Mouse (Mus musculus): ENCODE data around the gene Traf7. TPM values are rescaled to one million over a fixed set of nuclear protein-coding genes. Genes with fewer than 3 reads are reported as not detected.

Gene Traf7
- total and polyA plus RNA-seq, 3 experiments, result 41.9 to 93.4 (median 46.5) TPM

DNA sequence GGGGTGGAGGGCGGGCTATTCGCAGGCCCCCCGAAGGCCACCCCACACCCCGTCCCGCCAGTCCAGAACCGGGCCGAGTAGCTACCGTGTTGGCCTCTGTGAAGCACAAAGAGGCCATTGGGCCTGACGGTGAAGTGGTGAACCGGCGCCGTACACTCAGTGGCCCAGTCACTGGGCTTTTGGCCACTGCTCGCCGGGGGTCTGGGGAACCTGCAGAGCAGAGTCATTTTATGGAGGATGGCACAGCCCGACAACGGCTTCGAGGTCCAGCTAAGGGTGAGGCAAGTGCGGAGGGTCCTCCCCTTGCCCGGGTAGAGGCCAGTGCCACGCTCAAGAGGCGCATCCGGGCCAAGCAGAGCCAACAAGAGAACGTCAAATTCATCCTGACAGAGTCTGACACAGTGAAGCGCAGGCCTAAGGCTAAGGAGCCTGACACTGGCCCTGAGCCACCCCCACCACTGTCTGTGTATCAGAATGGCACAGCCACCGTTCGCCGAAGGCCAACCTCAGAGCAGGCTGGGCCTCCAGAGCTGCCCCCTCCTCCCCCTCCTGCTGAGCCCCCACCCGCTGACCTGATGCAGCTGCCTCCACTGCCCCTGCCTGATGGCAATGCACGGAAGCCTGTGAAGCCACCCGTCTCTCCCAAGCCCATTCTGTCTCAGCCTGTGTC lies 22.3 kb downstream of the Traf7 start:
- Histone ChIP-seq H3K27ac (no peak overlapping the region), H3K9ac (ENCODE audit: low read depth, low read length) (no peak overlapping the region), H3K36me3 (ENCODE audit: control insufficient read depth, insufficient read depth, low read length) (no peaks in the 10 kb centered on the region), H3K27me3 (ENCODE audit: control insufficient read depth, insufficient read depth, low read length) (no peaks in the 10 kb centered on the region), H3K79me2 (replicated peaks; ENCODE audit: control insufficient read depth, insufficient read depth, low read length) (no peaks in the 10 kb centered on the region), H3K4me1 (ENCODE audit: control insufficient read depth, insufficient read depth, low read length) (no peaks in the 10 kb centered on the region), H3K4me3 (no peak overlapping the region)
- intact Hi-C loops (cut with DNase I), result no loop called here
- 93% methylated on average over 30 of the region's 30 CpGs for WGBS
- DNase-seq, result no peak
- TF ChIP-seq POLR2A (IDR thresholded peaks at IDR 0.05; ENCODE audit: insufficient read depth, low read depth, low read length) (no peak), EP300 (IDR thresholded peaks at IDR 0.05; ENCODE audit: insufficient read depth, low read depth, low read length) (no peak), CTCF (IDR thresholded peaks at IDR 0.05) (no peak)

DNA sequence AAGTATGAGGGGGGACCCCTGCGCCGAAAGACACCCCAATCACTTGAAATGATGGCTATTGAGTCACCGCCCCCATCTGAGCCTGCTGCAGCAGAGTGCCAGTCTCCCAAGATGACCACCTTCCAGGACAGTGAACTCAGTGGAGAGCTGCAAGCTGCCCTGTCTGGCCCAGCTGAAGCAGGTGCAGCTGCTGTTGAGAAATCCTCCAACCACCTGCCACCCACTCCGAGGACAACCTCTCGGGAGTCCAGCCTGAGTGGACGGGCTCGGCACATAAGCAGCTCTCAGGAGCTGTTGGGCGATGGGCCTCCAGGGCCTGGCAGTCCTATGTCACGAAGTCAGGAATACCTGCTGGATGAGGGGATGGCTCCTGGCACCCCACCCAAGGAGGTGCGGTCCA lies 23.7 kb downstream of the Traf7 start:
- DNase-seq, result no peak
- Histone ChIP-seq H3K79me2 (replicated peaks; ENCODE audit: control insufficient read depth, insufficient read depth, low read length) (no peaks in the 10 kb centered on the region), H3K27ac (no peak overlapping the region), H3K27me3 (ENCODE audit: control insufficient read depth, insufficient read depth, low read length) (no peaks in the 10 kb centered on the region), H3K4me1 (ENCODE audit: control insufficient read depth, insufficient read depth, low read length) (no peaks in the 10 kb centered on the region), H3K9ac (ENCODE audit: low read depth, low read length) (no peak overlapping the region), H3K4me3 (no peak overlapping the region), H3K36me3 (ENCODE audit: control insufficient read depth, insufficient read depth, low read length) (no peaks in the 10 kb centered on the region)
- intact Hi-C loops (cut with DNase I), result no loop called here
- TF ChIP-seq CTCF (IDR thresholded peaks at IDR 0.05) (no peak), POLR2A (IDR thresholded peaks at IDR 0.05; ENCODE audit: insufficient read depth, low read depth, low read length) (no peak), EP300 (IDR thresholded peaks at IDR 0.05; ENCODE audit: insufficient read depth, low read depth, low read length) (no peak)
- WGBS, result 93% methylated on average over 10 of the region's 10 CpGs

DNA sequence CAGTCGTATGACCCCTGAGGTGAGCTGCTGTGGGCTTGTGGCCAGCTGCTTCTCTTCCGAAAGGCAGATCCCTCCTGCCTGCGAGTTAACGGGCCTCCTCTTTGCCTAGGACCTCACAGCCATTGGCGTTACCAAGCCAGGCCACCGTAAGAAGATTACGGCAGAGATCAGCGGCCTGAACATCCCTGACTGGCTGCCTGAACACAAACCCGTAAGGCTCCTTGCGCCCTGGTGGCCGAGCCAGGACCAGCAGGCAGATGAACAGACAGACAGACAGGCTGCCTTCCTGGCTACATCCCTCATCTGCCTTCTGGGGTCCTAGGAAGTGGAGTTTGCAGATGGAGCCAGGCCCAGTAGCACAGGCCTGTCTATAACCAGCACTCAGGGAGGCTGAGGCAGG lies 25.5 kb downstream of the Traf7 start:
- DNase-seq, result no peak
- H3K4me1 ChIP-seq (ENCODE audit: control insufficient read depth, insufficient read depth, low read length), result no peaks in the 10 kb centered on the region
- intact Hi-C loops (cut with DNase I), result no loop called here
- H3K27ac ChIP-seq, result no peak overlapping the region
- 49% methylated on average over 11 of the region's 11 CpGs for WGBS
- no peak overlapping the region for H3K4me3 ChIP-seq
- no peaks in the 10 kb centered on the region for H3K36me3 ChIP-seq (ENCODE audit: control insufficient read depth, insufficient read depth, low read length)
- TF ChIP-seq POLR2A (IDR thresholded peaks at IDR 0.05; ENCODE audit: insufficient read depth, low read depth, low read length), result no peak
- no peak for TF ChIP-seq EP300 (IDR thresholded peaks at IDR 0.05; ENCODE audit: insufficient read depth, low read depth, low read length)
- TF ChIP-seq CTCF (IDR thresholded peaks at IDR 0.05), result 0 out of 2 replicates have a peak, but pooled peaks have one; percentile 11
- H3K27me3 ChIP-seq (ENCODE audit: control insufficient read depth, insufficient read depth, low read length), result no peaks in the 10 kb centered on the region
- no peaks in the 10 kb centered on the region for H3K79me2 ChIP-seq (replicated peaks; ENCODE audit: control insufficient read depth, insufficient read depth, low read length)
- no peak overlapping the region for H3K9ac ChIP-seq (ENCODE audit: low read depth, low read length)

DNA sequence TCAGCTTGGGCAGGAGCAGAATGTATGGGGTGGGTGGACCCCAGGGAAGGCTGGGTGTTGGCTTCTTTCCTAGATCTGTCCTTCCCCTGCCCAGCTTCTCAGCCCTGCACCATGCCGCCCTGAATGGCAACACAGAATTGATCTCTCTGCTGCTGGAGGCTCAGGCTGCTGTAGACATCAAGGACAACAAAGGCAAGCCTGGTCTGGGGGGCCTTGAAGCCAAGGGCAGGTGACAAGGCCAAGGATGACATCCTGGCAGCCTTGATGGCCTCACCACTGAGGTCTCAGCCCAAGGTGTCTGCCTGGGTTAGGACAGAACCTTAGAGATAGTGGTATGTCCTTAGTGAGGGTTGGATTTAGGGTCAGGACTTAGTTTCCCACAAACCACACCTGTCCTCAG lies 31.7 kb downstream of the Traf7 start:
- TF ChIP-seq POLR2A (IDR thresholded peaks at IDR 0.05; ENCODE audit: insufficient read depth, low read depth, low read length) (no peak), EP300 (IDR thresholded peaks at IDR 0.05; ENCODE audit: insufficient read depth, low read depth, low read length) (no peak), CTCF (IDR thresholded peaks at IDR 0.05) (no peak)
- H3K79me2 ChIP-seq (replicated peaks; ENCODE audit: control insufficient read depth, insufficient read depth, low read length), result no peaks in the 10 kb centered on the region
- no peak for DNase-seq
- no peak overlapping the region for H3K9ac ChIP-seq (ENCODE audit: low read depth, low read length)
- no peak overlapping the region for H3K27ac ChIP-seq
- H3K4me1 ChIP-seq (ENCODE audit: control insufficient read depth, insufficient read depth, low read length), result no peaks in the 10 kb centered on the region
- no peak overlapping the region for H3K4me3 ChIP-seq
- intact Hi-C loops (cut with DNase I), result no loop called here
- 78% methylated on average over 1 of the region's 1 CpGs for WGBS
- no peaks in the 10 kb centered on the region for H3K27me3 ChIP-seq (ENCODE audit: control insufficient read depth, insufficient read depth, low read length)
- H3K36me3 ChIP-seq (ENCODE audit: control insufficient read depth, insufficient read depth, low read length), result no peaks in the 10 kb centered on the region

DNA sequence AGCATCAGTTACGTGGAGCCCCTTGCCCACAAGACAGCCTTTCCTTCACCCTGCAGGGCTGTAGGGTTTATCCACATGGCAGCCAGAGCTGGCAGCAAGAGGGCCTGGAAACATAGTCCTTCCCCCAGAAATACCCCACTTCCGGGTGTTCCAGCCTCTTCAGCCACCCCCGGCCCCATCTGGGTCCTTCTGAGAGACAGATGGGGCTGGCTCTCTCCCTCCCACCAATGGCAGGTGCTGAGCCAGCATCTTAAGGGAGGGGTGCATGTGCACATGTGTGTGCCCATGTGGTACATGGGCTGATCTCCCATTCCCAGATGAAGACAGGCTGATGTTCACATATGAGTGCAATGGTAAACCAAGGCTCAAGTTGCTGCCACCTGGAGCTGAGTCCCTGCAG lies 32.3 kb downstream of the Traf7 start:
- no peaks in the 10 kb centered on the region for H3K4me1 ChIP-seq (ENCODE audit: control insufficient read depth, insufficient read depth, low read length)
- intact Hi-C loops (cut with DNase I), result loop anchor here (2.0 kb wide), 2 partner anchors 17 to 43 kb away; no protein-coding TSS in a partner anchor
- no peaks in the 10 kb centered on the region for H3K79me2 ChIP-seq (replicated peaks; ENCODE audit: control insufficient read depth, insufficient read depth, low read length)
- H3K9ac ChIP-seq (ENCODE audit: low read depth, low read length), result no peak overlapping the region
- H3K36me3 ChIP-seq (ENCODE audit: control insufficient read depth, insufficient read depth, low read length), result no peaks in the 10 kb centered on the region
- WGBS, result 73% methylated on average over 3 of the region's 3 CpGs
- DNase-seq, result no peak
- TF ChIP-seq EP300 (IDR thresholded peaks at IDR 0.05; ENCODE audit: insufficient read depth, low read depth, low read length) (no peak), CTCF (IDR thresholded peaks at IDR 0.05) (no peak), POLR2A (IDR thresholded peaks at IDR 0.05; ENCODE audit: insufficient read depth, low read depth, low read length) (no peak)
- H3K4me3 ChIP-seq, result no peak overlapping the region
- no peak overlapping the region for H3K27ac ChIP-seq
- no peaks in the 10 kb centered on the region; the same call in 1 of the 2 replicates for H3K27me3 ChIP-seq (ENCODE audit: control insufficient read depth, insufficient read depth, low read length)

DNA sequence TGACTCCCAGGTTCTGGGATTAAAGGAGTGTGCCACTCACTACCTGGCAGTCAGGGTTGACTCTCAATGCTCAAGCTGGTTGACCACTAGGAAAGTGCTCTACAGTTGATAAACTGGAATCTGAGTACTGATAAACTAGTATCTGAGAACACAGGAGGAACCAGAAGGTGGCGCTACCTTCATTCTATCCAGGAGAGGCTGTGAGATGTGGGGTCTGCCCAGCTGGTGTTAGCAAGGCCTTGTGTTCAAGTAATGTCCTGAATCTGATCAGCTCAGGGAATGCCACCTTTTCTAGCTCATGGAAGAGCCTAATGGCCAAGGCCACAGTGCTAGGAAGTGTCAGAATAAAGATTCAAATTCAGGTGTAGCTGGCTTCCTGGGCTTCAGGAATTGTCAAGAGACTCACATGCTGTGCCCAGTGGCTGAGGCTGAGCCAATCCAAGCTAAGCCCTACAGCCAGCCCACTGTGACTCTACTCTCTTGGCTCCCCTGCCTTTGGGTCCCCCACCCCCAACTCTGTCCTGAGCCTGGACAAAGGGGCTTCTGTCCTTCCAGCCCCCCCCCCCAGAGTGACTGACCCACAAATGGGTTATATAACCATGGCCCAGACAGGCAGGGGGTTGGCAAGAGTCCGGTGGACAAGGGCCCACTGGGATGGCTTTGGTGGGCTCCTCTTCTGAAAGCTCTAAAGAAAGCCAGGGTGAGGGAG lies 33.0 kb downstream of the Traf7 start:
- Histone ChIP-seq H3K4me3 (no peak overlapping the region), H3K36me3 (ENCODE audit: control insufficient read depth, insufficient read depth, low read length) (no peaks in the 10 kb centered on the region), H3K27me3 (ENCODE audit: control insufficient read depth, insufficient read depth, low read length) (no peaks in the 10 kb centered on the region; the same call in 1 of the 2 replicates), H3K9ac (ENCODE audit: low read depth, low read length) (no peak overlapping the region), H3K4me1 (ENCODE audit: control insufficient read depth, insufficient read depth, low read length) (no peaks in the 10 kb centered on the region), H3K27ac (no peak overlapping the region), H3K79me2 (replicated peaks; ENCODE audit: control insufficient read depth, insufficient read depth, low read length) (no peaks in the 10 kb centered on the region)
- TF ChIP-seq POLR2A (IDR thresholded peaks at IDR 0.05; ENCODE audit: insufficient read depth, low read depth, low read length) (no peak), EP300 (IDR thresholded peaks at IDR 0.05; ENCODE audit: insufficient read depth, low read depth, low read length) (no peak), CTCF (IDR thresholded peaks at IDR 0.05) (peak; percentile 78)
- peak in 1 of 2 experiments; percentile 23 for DNase-seq
- intact Hi-C loops (cut with DNase I), result loop anchor here (2.0 kb wide), 2 partner anchors 18 to 44 kb away; no protein-coding TSS in a partner anchor
- WGBS, result 40% methylated on average over 2 of the region's 2 CpGs
